Mouse (Mus musculus) G1E (cell line): ENCODE data around the gene Prodh2. TPM values are rescaled to one million over a fixed set of nuclear protein-coding genes. Genes with fewer than 3 reads are reported as not detected.

Experiments
- ATAC-seq: 2 replicates; pipeline ENCODE4 v1.8.0; 2016; ENCODE audit warnings: mild to moderate bottlenecking; ENCODE audit not compliant: insufficient number of reproducible peaks, poor library complexity, low FRiP score, severe bottlenecking; ENCODE audit errors: extremely low read depth
- DNase-seq: peaks from one replicate; pipeline ENCODE4 v3.0.0; 2012; ENCODE audit warnings: low spot score
- H3K27me3 ChIP-seq: 2 replicates; pipeline ENCODE4 v1.6.1; 2012; ENCODE audit warnings: mild to moderate bottlenecking, low read length, inconsistent platforms; ENCODE audit not compliant: insufficient read depth
- H3K36me3 ChIP-seq: replicated peaks from 2 replicates; pipeline ENCODE3; 2012; ENCODE audit warnings: mild to moderate bottlenecking, inconsistent platforms
- H3K4me1 ChIP-seq: 2 replicates; pipeline ENCODE4 v1.6.1; 2012; ENCODE audit warnings: low read depth, low read length, inconsistent platforms, mixed read lengths; ENCODE audit not compliant: insufficient read depth
- H3K4me3 ChIP-seq: 2 replicates; pipeline ENCODE4 v1.5.1; 2012; ENCODE audit warnings: low read depth, mild to moderate bottlenecking, inconsistent platforms, low read length, moderate library complexity, mixed read lengths
- H3K9me3 ChIP-seq: replicated peaks from 2 replicates; pipeline ENCODE4 v1.6.1; 2012; ENCODE audit warnings: inconsistent platforms
- CTCF ChIP-seq: IDR thresholded peaks from 2 replicates; pipeline ENCODE4 v1.5.1; 2012; ENCODE audit warnings: low read depth, low read length, inconsistent platforms, mixed read lengths
- GATA1 ChIP-seq: IDR thresholded peaks from 2 replicates; pipeline ENCODE4 v1.6.1; 2012; ENCODE audit warnings: borderline replicate concordance, low read length, inconsistent platforms, mixed read lengths
- GATA2 ChIP-seq: IDR thresholded peaks from 2 replicates; pipeline ENCODE4 v1.6.1; 2012; ENCODE audit warnings: low read depth, low read length, inconsistent platforms, borderline replicate concordance
- POLR2AphosphoS5 ChIP-seq: IDR thresholded peaks from 2 replicates; pipeline ENCODE4 v1.6.1; 2012; ENCODE audit warnings: low read depth, low read length, inconsistent platforms; ENCODE audit not compliant: insufficient replicate concordance
- TAL1 ChIP-seq: conservative IDR thresholded peaks from 2 replicates; pipeline ENCODE4 v1.6.1; 2012; ENCODE audit warnings: low read depth, low read length, inconsistent platforms, mixed read lengths
- polyA plus RNA-seq: library from polyadenylated mRNA; stranded (reverse); fragments of >175 nt; gene quantifications from 2 replicates; pipeline ENCODE4 v1.2.3, GENCODE M21; 2012
- total RNA-seq, 2 experiments: library from RNA; stranded (forward) in 1 of 2; stranded (reverse) in 1 of 2; fragments of 200-1000 nt in 1 of 2; fragments of >200 nt in 1 of 2; fragmentation: Nextera tagmentation in 1 of 2; gene quantifications; 2 replicates each; pipeline ENCODE4 v1.2.3; 2014 to 2017

Gene Prodh2
- total and polyA plus RNA-seq, 3 experiments = not detected

GRCm38 (mm10) chr7:30553021-30553589 lies 59.7 kb downstream of the Prodh2 start:
- peak overlapping the region; percentile 78 for H3K4me3 ChIP-seq
- no peak for DNase-seq
- H3K9me3 ChIP-seq = no peaks in the 10 kb centered on the region
- H3K4me1 ChIP-seq = peaks cover 41% of the 10 kb centered on the region
- H3K36me3 ChIP-seq = peaks cover 72% of the 10 kb centered on the region
- no peak for ATAC-seq
- TF ChIP-seq GATA2 (no peak), TAL1 (no peak), GATA1 (no peak), CTCF (no peak), POLR2AphosphoS5 (no peak)
- no peaks in the 10 kb centered on the region for H3K27me3 ChIP-seq

DNA sequence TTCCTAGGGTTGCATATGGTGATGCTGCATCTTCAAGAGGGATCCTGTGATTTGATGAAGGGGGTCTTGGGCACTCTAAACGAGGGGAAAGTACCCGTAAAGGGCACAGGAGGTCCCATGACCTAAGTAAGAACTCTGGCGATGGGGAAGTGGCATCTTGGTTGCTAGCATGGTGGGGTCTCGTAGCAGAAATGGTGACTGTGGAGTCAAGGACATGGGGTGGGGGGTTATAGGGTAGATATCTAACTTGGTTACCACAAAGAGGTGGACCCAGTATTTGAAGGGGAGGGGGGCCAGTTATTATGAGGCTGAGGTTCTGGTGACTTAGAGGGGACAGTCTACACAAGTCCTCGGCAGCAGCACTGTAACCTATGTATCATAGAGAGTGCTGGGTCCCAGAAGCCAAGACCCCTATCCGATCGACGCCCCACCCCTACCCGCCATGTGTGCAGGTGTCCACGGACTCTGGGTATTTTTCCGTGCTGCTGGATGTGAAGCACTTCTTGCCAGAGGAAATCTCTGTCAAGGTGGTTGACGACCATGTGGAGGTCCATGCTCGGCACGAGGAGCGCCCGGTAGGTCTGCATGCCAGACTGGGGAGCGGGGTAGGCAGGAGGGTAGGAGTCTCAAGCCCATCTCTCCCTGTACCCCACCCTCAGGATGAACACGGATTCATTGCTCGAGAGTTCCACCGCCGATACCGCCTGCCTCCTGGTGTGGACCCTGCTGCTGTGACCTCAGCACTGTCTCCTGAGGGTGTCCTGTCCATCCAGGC lies 60.6 kb downstream of the Prodh2 start:
- Histone ChIP-seq H3K9me3 (no peaks in the 10 kb centered on the region), H3K4me1 (peaks cover 50% of the 10 kb centered on the region), H3K4me3 (no peak overlapping the region; the same call in 1 of the 2 replicates), H3K27me3 (no peaks in the 10 kb centered on the region), H3K36me3 (peaks cover 65% of the 10 kb centered on the region)
- no peak for TF ChIP-seq POLR2AphosphoS5
- no peak for TF ChIP-seq GATA1
- TF ChIP-seq CTCF = no peak
- no peak for TF ChIP-seq GATA2
- no peak for TF ChIP-seq TAL1
- DNase-seq (no peak), ATAC-seq (no peak)

DNA sequence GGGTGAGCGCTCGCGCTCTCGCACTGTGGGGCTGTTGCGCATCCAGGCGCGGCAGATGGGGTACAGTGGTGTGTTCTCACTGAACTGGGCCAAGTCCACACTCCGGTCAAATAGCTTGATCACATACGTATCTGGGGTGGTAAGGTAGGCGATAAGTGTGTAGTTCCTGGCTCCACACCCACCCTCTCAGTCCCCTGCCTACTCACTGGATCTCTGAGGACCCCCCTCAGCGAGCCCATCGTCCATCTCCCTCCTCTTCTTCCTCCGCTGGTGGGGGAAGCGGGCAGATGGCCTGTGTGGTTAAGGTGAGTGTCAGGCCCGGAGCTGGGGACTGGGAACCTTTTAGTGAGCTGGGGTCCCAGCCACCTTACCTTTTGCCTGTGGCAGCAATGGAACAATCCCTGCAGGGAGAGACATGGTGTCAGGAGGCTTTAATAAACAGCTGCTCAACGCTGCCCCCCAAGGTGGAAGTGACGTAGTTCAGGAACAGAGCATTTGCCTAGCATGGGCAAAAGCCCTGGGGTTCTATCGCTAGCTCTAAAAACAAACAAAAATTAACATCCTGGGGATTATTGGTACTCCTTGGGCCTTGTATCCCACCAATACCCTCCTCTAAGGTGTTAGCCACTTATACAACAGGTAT lies 63.6 kb downstream of the Prodh2 start:
- H3K4me1 ChIP-seq = peaks cover 48% of the 10 kb centered on the region
- DNase-seq = no peak
- no peaks in the 10 kb centered on the region for H3K9me3 ChIP-seq
- TF ChIP-seq TAL1 (no peak), GATA1 (no peak), CTCF (no peak), POLR2AphosphoS5 (no peak), GATA2 (no peak)
- ATAC-seq = no peak
- peaks cover 59% of the 10 kb centered on the region for H3K36me3 ChIP-seq
- no peaks in the 10 kb centered on the region for H3K27me3 ChIP-seq
- H3K4me3 ChIP-seq = no peak overlapping the region

- DNase-seq = no peak
- TF ChIP-seq CTCF (no peak), GATA1 (no peak), GATA2 (no peak), TAL1 (no peak), POLR2AphosphoS5 (no peak)
- H3K4me1 ChIP-seq = peaks cover 43% of the 10 kb centered on the region
- ATAC-seq = no peak
- peak overlapping the region; percentile 51; the same call in 1 of the 2 replicates for H3K4me3 ChIP-seq
- peaks cover 59% of the 10 kb centered on the region for H3K36me3 ChIP-seq
- H3K27me3 ChIP-seq = no peaks in the 10 kb centered on the region
- no peaks in the 10 kb centered on the region for H3K9me3 ChIP-seq
Observed at GRCm38 (mm10) chr7:30557901-30558514, 64.6 kb downstream of the Prodh2 start.

DNA sequence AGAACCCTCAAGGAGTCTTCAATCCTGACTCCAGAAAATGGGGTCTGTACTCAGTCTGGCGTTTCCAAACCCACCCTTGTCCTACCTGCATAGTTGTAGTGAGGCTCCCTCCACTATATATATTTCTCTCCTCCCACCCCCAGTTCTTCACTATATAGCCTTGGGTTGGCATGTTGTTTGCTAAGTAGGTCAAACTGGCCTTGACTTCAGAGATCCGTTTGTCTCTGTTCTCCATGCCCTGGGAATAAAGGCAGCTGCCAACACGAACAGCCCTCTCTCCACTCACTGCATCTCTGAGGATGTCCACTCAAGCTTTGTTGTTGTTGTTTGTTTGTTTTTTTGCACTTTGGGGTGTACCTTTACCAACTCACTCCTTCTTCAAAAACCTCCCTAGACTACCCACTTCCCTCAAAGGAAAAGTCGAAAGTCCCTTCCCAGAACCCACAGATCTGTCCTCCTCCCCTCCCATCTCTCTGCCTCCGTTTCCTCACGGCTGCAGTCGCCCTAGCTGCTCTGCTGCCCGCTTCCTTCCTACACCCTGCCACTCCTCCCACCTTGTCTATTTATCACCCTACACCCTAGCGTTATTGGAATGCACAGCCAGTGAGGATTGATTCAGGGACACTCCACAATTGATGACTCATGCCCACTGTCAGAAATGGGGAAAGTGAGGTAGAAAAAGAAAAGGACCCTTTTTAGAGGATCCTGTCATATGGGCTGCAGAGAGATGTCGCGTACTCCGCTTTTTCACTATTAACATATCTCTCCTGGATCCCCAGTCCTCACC lies 65.4 kb downstream of the Prodh2 start:
- Histone ChIP-seq H3K27me3 (no peaks in the 10 kb centered on the region), H3K4me1 (peaks cover 38% of the 10 kb centered on the region), H3K36me3 (peaks cover 57% of the 10 kb centered on the region), H3K4me3 (peak overlapping the region; percentile 76), H3K9me3 (no peaks in the 10 kb centered on the region)
- TF ChIP-seq TAL1 = no peak
- no peak for TF ChIP-seq POLR2AphosphoS5
- TF ChIP-seq CTCF = no peak
- TF ChIP-seq GATA1 = no peak
- no peak for TF ChIP-seq GATA2
- peak; percentile 32 for DNase-seq
- ATAC-seq = no peak
